Mouse (Mus musculus) layer of hippocampus, adult 9-10 months (tissue): ENCODE data around the gene Carns1.
"Not testable (repeated sequence)": the region's sequence is repeated elsewhere in the genome, so short reads cannot be mapped to it uniquely, and the experiment has no call there.

Experiments used
- DNase-seq: peaks from one replicate; pipeline ENCODE4 v3.0.0; 2022; ENCODE audit warnings: low spot score

The Carns1 gene

DNA sequence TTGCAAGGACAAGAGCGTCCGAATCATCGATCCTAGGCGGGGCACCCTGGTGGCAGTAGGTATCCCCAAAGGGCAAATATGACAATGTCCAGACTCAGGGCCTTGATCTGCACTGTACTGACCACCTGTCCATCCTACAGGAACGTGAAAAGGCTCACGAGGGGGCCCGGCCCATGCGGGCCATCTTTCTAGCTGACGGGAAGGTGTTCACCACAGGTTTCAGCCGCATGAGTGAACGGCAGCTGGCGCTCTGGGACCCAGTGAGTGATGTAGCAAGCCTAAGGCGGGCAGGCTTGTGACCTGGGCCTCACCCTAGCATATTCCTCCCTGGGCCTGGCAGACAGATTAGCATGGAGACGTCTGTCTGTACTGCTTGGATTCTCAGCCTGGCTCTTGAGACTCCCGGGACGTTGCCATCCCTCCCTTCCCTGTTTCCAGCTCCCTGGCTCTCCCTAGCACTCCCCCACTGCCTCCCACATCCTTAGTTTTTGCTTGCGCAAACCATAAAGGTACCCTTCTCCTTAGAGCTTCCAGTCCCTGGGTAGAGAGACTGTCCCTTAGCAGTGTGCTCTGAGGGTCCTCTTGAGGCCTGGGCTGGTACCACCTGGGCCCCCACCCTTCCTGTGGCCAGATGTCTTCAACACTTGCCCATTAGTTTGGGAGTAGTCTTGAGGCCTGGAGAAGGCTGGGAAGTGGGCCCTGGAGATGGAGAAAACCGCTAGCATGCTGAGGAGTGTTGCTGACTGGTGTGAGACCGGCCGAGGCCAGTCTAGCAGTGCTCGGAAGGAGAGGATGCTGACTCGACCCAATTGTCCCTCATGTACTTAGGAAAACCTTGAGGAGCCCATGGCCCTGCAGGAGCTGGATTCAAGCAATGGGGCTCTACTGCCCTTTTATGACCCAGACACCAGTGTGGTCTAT, 24.5 kb downstream of the Carns1 start:
- no peak for DNase-seq

DNA sequence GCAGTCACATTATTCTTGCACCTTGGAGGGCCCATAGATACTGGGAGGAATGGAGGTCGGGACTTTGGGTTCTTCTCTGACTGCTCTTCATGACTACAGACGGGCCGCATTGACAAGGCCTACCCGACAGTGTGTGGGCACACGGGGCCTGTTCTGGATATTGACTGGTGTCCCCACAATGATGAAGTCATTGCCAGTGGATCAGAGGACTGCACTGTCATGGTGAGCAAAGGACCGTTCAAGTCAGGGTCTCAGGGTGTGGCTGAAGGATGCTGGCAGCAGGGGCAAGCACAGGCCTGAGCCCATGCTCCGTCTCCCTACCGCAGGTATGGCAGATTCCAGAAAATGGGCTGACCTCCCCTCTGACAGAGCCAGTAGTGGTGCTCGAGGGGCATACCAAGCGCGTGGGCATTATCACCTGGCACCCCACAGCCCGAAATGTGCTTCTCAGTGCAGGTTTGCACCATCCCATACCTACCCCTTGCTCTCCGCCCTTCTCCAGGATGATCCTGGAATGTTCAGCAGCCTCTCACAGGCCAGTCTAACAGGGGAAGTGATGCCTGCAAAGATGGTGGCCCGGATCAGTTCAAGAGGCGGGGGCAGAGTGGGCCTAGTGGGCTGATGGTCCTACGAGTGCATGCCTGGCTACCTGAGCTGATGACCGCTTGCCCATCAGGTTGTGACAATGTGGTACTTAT, 25.4 kb downstream of the Carns1 start:
- DNase-seq = no peak

DNA sequence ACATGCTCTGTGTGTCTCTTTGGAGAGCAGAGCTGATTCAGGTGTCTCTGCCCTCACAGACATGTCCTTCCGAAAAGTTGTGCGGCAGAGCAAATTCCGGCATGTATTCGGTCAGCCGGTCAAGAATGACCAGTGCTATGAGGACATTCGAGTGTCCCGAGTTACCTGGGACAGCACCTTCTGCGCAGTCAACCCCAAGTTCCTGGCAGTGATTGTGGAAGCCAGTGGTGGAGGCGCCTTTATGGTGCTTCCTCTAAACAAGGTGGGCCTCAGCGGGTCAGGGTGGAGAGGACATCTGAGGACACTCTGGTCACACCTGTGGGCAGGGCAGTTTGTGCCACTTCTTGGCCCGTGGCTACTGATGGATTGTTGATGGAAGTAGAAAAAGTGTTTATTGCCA, 26.0 kb downstream of the Carns1 start:
- no peak for DNase-seq

DNA sequence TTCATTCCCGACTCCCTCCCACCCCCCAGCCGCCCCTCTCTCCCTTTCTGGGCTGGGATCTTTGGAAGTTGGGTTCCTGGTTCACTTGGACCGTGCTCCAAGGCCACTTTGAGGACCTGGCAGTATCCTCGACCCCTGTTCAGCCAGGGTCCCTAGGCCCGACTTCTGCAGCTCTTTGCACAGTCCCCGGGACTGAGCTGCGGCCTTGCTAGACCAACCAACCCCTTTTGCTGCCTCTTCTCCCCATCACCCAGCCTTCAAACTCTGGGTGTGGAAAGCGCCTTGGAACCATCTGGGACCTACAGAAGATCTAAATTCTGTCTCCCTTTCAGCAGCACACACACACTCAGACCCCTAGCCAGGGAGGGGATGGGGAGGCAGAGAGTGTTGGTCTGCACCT, 26.5 kb downstream of the Carns1 start:
- DNase-seq = no peak

DNA sequence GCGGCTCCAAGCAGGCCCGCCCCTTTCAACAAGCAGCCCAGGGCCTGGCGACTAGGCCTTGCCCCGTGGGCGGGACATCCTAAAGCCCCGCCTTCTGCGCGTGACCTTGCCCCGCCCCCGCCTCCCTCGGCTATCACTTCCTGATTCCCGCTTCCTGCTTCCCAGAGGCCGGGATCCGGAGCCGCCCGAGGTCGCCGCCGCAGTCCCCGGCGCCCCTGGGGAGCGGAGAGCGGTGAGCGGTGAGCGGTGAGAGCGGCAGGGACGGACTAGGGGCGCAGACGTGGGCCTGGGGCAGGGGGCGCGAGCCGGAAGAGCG, 26.8 kb downstream of the Carns1 start, which contains the start of gene Coro1b:
TSS of gene Coro1b (plus strand) at position 129 of the 316 bp plus-strand sequence.
- peak; percentile 82 for DNase-seq

DNA sequence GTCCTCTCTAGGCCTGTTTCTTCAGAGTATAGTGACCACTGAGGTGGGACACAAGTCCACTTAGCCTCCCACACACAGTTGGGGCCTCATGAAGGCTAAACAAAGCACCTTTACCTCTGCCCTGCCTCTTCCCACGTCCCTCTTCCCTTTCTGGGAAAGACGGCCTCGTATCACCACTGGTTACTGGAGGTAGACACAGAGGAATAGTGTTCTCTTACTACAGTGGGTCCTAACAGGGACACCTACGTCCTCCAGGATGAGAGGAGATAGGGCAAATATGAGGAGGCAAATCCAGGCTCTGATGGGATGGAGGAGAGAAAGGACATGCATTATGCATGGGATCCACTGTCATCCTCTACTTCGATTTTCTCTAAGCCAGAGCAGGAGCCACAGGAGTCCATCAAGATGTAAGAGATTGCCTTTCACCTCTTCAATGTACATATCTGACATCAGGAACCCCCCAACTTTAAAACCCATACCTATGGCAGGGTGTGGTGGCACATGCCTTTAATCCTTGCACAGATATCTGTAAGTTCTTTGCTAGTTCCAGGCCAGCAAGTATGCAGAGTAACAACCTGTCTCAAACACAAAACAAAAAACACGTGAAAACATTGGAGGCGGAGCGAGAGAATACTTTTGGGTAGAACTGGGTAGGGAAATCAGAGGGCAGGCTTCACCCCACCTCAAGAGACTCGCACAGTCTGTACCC, 27.3 kb downstream of the Carns1 start:
- no peak for DNase-seq

DNA sequence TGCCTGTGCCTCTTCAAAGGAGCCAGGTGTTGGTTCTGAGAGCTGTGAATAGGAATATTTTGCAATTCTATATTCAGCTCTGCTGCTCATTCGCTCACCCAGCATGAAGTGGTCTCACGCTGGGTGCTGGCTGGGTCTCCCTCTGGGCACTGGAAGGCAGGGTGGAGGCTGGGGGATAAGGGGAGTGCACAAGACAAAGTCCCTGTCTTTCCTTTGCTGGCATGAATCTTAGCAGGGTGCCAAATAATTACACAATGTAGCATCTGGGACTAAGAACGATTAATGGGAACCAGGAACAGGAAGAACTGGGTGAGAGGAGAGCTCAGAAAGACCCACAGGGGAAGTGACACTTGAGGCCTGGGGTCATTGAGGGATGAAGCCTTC, 28.3 kb downstream of the Carns1 start:
- no peak for DNase-seq

DNA sequence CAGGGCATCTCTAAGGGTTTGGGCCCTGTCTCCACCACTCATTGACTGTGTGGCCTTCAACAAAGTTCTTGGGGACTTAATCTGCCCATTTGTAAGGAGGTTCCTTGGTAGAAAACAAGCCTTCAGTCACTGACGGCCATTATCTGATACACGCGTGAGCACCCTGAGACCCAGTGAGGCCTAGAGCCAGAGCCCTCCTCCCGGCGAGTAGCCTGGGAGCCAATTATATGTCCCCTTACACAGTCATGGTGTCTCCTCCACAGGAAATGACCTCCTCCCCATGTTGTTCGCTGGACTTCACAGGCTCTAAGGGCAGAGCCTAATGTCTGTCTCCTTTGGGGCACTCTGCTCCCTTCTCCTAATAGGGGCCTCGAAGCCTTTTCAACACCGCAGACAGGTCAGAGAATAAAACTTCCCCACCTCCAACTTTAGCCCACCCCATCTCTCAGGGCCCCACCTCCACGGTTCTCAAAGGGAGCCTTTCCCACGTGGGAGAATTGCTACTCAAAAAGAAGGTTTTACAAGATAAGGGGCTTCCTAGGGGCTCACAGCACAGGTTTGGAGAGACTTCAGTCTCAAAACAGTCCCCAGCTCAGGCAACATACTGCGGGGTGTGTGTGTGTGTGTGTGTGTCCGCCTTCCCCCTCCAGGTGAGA, 28.8 kb downstream of the Carns1 start:
- no peak for DNase-seq

DNA sequence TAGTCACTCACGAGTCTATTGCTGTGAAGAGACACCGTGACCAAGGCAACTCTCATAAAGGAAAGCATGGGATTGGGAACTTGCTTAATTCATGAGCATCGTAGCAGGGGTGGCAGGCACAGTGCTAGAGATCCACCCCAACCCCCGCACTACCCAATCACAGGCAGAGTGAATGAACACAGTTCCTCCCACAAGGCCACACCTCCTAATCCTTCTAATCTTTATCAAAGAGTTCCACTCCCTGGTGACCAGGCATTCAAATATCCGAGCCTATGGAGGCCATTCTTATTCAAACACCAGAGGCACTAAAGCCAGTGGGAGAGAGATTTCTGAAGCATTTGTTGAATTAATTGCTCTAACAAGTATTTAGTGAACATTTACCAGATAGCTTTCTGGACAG, 29.3 kb downstream of the Carns1 start:
- DNase-seq = no peak

DNA sequence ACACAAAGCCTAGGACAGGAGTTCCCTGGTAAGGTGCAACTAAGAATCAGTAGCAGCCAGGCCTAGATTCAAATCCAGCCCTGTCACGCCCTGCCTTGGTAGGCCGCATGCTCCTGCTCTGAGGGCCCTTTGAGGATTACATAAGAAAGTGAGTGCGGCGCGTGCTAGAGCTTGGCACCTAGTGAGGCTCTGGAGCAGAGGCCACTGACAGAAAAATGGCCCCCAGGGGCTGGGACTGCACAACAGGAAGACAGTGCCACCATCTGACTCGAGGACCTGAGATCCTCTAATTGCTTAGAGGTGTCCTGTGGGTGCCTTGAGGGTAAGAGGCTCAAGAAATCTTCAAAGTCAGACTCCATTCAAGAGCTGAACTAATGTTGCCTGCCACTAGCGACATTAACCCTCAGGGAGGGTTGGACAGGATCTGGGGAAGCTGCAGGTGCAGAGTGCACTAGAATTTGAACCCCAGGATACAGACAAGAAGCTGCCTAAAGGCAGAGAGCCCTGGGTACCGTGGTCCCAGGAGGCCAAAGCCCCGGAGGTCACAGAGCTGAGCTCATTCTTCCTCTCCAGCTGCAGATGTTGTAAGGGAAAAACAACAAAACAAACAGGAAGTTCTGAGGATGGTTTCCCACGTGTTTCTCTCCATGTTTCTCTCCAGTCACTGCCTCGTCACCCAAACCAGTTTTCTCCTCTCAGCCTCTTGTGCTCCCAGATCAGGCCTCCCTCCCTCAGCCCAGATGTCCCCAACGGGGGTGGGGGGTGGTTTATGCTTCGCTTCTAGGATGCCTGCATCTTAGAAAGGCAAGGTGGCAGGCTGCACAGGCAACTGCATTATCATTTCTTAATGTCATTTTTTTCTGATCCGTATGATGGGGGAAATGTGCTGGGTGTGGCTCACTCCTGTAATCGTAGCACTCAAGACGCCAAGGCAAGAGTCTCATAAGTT, 30.5 kb downstream of the Carns1 start:
- no peak for DNase-seq

DNA sequence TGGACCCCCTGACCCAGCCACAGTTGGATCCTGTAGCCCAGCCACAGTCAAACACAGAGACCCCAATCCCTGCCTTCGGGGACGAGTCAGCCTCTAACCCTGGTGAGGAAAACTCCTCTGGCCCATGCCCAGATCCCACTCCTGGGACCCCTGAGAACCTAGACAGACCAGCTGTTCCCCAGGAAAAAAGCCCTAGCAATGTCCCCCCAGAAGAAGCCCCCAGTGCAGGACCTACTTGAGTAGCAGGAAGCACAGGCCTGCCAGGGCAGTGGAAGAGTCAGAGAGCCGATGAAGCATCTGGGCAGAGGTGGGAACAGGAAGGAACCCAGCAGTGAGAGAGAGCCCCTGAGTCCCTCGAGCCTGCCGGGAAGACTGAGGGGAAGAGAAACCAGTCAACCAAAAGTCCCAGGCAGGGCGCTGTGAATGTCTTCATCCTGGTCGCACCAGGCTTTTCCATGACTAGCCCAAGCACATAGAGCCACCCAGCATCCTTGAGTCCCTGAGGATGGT, 31.5 kb downstream of the Carns1 start, which contains the start of gene Cabp4:
TSS of gene Cabp4 (minus strand) at position 275 of the 510 bp plus-strand sequence.
- no peak for DNase-seq

DNA sequence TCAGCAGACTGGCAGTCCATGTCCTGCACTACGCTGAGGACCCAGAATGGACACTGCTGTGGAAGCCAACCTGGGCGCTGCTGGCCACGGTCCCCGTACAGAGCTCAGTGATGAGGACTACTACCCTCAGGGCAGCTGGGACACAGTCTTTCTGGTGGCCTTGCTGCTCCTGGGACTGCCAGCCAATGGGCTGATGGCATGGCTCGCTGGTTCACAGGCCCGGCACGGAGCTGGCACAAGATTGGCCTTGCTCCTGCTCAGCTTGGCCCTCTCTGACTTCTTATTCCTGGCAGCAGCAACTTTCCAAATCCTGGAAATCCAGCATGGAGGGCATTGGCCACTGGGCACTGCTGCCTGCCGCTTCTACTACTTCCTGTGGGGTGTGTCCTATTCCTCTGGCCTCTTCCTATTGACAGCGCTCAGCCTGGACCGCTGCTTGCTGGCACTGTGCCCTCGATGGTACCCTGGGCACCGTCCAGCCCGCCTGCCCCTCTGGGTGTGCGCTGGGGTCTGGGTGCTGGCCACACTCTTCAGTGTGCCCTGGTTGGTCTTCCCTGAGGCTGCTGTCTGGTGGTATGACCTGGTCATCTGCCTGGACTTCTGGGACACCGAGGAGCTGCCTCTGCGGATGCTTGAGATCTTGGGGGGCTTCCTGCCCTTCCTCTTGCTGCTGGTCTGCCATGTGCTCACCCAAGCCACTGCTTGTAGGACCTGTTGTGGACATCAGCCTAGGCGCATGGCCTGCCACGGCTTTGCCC, 32.7 kb downstream of the Carns1 start:
- no peak for DNase-seq

DNA sequence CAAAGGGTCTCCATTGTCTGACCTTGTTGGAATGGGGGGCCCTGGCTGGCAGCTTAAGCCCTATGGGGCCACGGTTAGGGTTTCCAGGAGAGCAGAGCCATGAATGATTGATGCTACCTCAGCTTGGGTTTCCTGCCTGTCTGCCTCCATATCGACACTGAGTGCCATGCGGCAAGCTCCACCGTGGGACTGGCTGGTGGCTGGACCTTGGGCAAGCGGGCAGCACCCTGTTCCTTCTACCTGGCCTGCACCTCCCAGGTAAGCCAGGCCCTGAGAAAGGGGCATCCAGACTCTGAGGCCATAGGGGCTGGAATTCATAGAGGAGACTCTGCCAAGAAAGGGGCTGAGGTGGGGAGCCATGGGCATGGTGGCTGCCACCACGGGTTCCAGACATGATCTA, 35.1 kb downstream of the Carns1 start:
- DNase-seq = no peak

DNA sequence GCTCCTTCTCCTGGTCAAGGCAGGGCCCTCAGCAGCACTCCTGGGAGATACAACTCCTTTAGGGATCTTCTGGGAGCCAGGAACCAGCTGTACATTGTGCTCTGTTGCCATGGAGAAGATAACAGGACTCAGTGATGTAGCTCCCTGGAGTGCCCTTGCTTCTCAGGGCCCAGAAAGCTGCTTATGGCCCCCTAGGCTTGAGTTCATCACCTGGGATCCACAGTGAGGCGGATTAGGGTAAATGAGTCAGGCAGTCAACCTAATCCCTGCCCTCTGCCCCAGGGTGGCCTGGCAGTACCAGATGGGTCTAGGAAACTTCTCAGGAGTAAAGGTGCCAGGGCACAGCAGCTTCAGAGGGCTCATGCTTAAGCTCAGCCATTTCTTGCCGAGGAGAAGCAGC, 35.8 kb downstream of the Carns1 start, which contains the start of gene Gpr152:
TSS of gene Gpr152 (plus strand) at position 342 of the 400 bp plus-strand sequence.
- DNase-seq = no peak

DNA sequence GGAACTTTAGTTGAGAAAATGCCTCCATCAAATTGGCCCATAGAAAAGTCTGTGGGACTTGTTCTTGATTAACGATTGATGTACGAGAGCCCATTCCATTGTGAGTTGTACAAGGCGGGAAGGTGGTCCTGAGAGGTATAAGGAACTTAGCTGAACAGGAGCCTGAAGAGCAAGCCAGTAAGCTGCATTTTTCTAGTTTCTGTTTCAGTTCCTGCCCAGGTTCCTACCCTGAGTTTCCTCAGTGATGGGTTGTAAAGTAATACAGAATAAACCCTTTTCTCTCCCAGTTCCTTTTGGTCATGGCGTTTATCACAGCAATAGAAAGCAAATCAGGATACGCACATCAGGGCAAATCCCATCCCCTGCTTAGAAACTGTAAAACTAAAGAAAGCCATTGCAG, 37.4 kb downstream of the Carns1 start:
- DNase-seq = no peak

DNA sequence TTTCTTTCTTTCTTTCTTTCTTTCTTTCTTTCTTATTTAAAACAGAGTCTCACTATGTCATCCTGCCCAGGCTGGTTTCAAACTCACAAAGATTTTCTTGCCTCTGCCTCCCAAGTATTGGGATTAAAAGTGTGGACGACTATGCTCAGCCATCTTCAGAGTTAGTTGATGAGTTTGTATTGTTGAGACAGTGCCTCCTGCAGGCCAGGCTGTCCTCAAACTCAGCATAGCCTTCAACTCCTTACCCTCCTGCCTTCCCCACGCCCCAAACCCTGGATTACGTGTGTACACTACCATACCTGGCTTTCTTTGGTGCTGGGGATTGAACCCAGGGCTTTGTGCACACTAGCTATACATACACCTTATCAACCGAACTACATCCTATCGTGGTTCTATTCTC, 38.8 kb downstream of the Carns1 start:
- no peak for DNase-seq

DNA sequence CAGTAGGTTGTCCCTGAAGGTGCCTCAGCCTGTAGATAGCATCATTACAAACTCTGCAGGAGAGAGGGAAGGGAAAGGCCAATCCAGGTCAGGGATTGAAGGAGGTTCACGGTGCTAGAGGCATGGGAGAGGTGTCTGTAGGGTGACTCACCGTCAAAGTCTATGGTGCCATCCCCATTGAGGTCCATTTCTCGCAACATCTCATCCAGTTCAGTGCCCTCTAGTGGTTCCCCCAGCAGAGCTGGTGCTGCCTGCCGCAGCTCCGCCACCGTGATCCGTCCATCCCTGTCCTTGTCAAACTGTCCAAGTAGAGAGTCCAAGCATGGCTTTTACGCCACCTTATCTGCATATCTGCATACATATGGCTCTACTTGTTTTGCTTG, 39.3 kb downstream of the Carns1 start:
- DNase-seq = not testable (repeated sequence)

DNA sequence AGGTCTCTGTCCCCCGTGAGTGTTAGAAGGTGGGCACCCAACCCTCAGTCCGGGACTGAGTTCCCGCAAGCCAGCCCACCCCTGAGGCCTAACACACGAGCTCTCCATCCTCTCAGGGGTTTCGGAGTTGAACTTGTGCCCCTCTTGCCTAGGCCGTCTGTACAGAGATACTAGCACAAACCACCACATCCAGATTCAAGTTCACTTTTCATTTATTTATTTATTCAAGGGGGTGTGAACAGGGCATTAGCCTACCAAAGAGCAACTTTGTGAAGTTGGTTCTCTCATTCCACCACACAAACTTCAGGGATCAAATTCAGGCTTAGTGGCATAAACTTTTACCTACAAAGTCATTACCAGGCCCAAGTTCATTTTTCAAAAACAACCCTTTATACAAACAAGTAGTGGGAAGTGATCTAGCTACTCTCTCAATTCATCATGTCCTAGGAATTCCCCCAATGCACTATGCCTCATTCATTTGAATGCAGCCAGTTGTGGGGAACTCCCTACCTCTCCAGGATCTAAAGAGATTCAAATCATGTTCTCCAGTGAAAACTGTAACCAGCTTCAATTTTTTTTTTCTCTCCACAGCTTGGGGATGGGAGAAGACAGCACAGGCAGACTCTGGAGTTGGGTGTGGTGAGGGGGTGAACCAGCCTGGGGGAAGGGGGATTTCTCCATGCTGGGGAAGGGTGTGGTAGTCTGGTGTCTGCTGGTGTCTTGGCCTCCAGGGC, 39.9 kb downstream of the Carns1 start:
- DNase-seq = not testable (repeated sequence)

DNA sequence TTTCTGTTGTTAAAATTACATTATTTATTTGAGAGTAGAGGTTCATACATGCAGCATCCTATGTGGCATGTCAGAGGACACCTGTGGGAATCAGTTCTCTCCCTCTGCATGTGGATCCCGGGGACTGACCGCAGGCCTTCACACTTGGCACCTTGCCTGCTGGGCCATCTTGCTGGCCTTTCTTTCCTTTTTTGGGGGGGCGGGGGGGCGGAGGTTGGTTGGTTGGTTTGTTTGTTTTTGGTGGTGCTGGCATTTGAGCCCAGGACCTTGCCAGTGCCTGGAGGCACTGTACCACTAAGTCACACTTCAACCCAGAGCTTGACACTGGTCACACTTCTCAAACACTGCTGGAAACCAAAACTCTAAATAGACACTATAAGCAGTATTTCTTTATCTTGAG, 40.9 kb downstream of the Carns1 start:
- no peak for DNase-seq
